Mouse (Mus musculus): ENCODE measurements at regions not wholly inside any gene's neighbourhood (a gene's known extent, or its start where the extent isn't known, plus 50 kb on each side); places are given as distances from the start of the nearest gene placed in this dataset.

GRCm38 (mm10) chr16:71197523-71197922 is 883.8 kb downstream of the Gbe1 start:
- peak; percentile 63 for DNase-seq (ENCODE audit: low read depth, low spot score)

GRCm38 (mm10) chr16:71208806-71209205 is 895.1 kb downstream of the Gbe1 start:
- peak; percentile 72 for DNase-seq (ENCODE audit: low read depth, low spot score)

GRCm38 (mm10) chr16:71224469-71224868 is 910.7 kb downstream of the Gbe1 start:
- DNase-seq (ENCODE audit: low read depth, low spot score), result peak; percentile 30

- no peak for DNase-seq (ENCODE audit: low read depth, low spot score)
Observed at GRCm38 (mm10) chr16:71230104-71230653, 916.4 kb downstream of the Gbe1 start.

- DNase-seq (ENCODE audit: low read depth, low spot score), result no peak
Observed at GRCm38 (mm10) chr16:71243065-71243464, 929.3 kb downstream of the Gbe1 start.

- no peak for DNase-seq (ENCODE audit: low read depth, low spot score)
Observed at GRCm38 (mm10) chr16:71243480-71243879, 929.7 kb downstream of the Gbe1 start.

GRCm38 (mm10) chr16:71247516-71248139 is 933.9 kb downstream of the Gbe1 start:
- DNase-seq (ENCODE audit: low read depth, low spot score), result peak; percentile 73

GRCm38 (mm10) chr16:71255740-71256139 is 942.0 kb downstream of the Gbe1 start:
- DNase-seq (ENCODE audit: low read depth, low spot score), result no peak

- DNase-seq (ENCODE audit: low read depth, low spot score), result peak; percentile 21
Observed at GRCm38 (mm10) chr16:71256175-71256574, 942.4 kb downstream of the Gbe1 start.

GRCm38 (mm10) chr16:71267191-71267590 is 953.4 kb downstream of the Gbe1 start:
- DNase-seq (ENCODE audit: low read depth, low spot score), result no peak

All from brain, adult 2 months (tissue).